Mouse (Mus musculus) cerebral cortex, adult 2 months (tissue): ENCODE measurements around the gene Ankrd36.

Experiments
- WGBS: fragments of 180-500 bp; shearing (Covaris S2); methylation state at CpG from one replicate; pipeline ENCODE4 v1.1.7; 2018; 5-methylcytosine and 5-hydroxymethylcytosine counted together

Gene Ankrd36

DNA sequence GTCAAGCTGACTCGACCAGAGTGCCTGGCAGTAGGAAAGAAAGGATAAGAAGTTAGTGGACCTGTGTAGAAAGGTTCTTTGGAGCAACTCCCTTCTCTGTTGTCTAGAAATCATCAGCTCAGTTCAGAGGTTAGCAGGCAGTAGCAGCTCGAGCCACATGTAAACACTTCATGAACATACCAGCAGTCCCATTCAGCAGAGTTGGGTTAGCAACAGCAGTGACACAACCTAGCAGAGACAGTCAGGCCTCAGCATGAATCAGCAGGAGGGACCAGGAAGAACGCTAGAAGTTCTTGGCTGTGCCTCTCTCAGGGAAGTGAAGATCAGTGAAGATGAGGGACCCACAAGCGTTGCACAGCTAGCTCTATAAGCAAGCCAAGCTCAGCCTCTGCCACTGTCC, 24.0 kb upstream of the Ankrd36 start:
- WGBS, result 76% methylated on average over 4 of the region's 4 CpGs

DNA sequence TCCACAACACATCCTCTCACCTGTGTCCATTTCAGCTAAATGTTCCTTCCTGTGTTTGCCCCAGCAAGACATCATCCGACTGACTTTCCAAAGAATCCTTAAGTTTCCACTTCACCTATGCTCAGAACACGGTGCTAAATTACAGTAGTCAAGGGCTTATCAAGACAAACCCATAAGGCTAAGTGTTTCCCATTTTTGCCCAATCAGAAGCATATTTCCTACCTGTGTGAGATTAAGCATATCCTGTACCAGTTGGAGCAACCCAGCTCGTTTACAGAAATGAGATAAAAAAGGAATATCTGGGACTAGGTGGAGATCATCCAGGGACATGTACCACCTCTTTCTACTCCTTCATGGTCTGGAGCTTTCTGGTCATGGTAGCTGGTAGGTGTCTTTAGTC, 22.8 kb upstream of the Ankrd36 start:
- 88% methylated on average over 3 of the region's 3 CpGs for WGBS

DNA sequence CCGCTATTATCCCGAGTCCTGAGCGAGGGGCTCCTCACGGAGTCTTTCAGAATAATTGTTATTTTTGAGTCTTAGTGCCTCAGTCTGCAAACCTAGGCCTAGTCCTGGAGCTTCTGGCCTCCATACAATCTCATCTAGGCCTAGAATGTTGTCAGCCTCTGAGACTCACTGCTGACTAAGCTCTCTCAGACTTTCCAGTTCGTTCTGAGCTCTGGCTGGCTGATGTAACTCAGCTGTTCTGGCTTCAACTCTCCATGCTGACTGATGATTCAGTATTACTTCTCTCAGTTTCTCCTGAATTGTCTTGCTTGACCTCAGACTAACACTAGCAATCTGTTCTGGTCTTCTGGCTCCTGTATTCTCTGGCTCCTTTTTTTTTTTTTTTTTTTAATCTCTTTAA, 18.1 kb upstream of the Ankrd36 start:
- WGBS, result 85% methylated on average over 5 of the region's 5 CpGs

DNA sequence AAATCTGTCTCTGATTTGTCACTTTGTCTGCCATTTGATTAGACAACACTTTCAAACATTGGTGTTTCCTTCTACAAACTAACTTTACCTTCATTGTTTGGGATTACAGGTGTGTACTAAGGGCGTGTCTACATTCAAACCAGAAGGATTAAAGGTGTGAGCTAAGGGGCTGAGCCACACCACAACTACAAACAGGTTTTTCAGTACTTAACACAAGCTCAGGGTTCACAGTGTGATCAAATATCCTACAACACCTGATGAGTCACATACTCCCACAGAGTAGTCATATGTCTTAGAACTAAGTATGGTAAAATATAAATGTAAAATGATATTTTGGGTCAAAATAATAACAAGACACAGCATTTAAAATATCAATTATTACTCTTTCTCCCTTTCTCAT, 17.6 kb upstream of the Ankrd36 start:
- 68% methylated on average over 1 of the region's 1 CpGs for WGBS

DNA sequence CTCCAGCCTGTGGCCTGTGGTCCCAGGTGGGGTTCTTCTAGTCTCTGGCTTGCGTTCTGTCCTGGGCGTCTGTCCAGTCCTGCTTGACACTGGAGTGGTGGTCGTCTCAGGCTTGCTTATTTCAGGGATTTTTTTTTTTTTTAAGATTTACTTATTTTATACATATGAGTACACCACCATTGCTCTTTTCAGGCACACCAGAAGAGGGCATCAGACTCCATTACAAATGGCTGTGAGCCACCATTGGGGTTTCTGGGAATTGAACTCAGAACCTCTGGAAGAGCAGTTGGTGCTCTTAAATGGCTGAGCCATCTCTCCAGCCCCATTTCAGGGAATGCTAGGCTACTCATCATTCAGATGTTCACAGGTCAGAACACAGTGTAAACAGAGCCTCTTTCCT, 9.2 kb upstream of the Ankrd36 start:
- 75% methylated on average over 3 of the region's 3 CpGs for WGBS

DNA sequence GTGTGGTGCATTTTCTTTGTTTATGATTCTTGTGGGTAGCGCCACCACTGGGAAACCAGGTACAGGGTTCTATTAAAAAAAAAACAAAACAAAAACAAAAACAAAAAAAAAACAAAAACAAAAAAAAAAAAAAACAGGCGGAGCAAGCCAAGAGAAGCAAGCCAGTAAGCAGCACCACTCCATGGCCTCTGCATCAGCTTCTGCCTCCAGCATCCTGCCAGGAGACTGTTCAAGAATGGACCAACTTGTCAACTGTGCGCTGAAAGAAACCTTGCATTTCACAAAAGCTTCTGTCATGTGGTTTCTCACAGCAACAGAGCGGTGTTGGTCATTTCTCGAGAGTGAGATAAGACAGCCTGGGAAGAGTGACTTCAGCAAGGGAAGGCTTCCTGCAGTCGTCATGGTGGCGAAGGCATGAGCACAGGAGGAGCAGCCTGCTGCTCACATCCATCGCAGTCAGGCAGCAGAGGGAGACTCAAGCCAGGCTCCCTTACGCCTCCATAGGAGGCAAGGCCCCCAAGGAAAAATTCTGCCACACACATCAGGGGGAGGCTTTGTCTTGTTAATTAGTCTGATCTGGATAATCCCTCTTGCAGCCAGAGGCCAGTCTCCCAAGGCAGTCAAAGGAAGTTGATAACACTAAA, 6.7 kb upstream of the Ankrd36 start:
- WGBS, result 55% methylated on average over 9 of the region's 9 CpGs

DNA sequence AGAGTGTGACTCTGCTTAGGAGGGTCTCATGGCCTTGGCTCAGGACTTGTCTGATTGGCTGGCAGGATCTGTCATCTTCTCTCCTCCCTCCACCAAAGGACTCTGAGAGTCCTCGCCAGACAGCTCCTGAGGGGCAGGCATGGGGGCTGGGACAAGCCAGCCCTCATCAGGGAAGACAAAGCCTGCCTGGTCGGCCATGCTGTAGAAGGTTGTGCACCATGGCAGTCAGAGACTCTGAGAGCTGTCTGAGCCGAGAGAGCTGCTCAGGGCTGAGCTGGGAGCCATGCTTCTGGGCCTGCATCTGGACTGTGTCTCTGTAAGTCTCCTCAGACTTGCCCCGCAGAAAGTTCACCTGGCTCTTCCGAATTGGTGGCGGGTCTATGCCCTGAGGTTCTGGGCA, 5.6 kb upstream of the Ankrd36 start:
- WGBS, result 94% methylated on average over 6 of the region's 6 CpGs

DNA sequence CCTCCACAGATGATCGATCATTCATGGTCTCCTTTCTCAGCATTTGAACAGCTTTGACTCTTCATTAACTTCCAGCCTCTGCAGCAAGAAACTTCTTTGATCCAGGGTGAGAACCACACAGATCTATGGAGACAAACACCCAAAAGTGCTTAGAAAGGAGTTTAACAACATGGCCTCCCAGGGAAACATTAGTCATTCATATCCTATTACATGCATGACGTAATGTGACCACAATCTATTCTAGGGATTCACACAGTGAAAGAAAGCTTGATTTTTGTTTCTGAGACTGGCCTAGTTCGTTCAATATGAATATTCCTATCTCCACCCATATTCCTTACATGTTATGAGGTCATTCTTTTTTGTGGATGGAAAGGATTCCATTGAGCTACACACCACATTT, 3.9 kb upstream of the Ankrd36 start:
- 90% methylated on average over 3 of the region's 3 CpGs for WGBS

DNA sequence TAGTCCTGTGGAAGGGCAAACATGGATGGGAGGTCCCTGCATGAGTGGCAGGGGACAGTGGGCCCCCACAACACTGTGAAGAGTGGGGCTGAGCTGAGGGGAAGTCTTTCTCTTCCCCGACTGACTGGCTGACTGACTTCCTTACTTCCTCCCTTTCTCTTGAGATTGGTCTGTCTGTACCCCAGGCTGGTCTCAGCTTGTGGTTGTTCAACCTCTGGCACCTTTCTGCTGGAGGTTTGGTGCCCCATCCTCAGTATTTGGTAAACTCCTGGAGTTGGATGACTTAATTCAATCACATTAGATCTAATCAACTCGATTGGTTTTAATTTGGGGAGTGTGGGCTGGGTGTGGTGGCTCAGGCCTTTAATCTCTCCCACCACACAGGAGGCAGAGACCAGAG, 3.0 kb upstream of the Ankrd36 start:
- WGBS, result 76% methylated on average over 2 of the region's 2 CpGs

DNA sequence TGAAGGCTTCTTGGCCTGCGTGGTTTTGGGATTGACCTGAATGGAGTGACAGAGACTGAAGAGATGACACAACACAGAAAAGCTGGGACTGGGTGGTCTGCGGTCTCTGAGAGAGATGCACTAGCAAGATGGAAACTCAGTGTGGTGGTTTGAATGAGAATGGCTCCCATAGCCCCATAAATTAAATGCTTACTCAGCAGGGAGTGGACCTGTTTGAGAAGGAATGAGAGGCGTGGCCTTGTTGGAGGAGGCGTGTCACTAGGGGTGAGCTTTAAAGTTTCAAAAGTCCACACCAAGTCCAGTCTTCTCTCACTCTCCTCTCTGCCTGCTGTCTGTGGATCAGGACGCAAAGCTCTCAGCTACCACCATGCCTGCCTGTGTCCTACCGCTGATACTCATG, 1.8 kb upstream of the Ankrd36 start:
- 97% methylated on average over 6 of the region's 6 CpGs for WGBS

DNA sequence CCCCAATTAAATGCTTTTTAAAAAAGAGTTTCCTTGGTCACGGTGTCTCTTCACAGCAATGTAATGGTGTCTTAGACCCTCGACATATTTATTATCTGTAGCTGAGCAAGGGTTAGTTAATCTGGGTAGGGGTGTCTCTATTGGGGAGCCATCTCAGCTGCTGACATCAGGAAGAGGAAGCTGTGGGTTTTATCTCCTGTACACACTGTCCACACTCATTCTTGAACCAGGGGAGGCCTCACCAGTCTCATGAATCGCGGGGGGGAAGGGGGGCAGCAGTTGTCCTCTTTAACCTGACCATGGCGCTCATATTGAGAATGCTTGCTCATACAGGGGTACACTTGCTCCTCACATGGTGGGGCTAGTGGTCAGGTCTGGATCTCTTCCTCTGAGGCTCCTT, 1.4 kb upstream of the Ankrd36 start:
- 96% methylated on average over 5 of the region's 5 CpGs for WGBS

DNA sequence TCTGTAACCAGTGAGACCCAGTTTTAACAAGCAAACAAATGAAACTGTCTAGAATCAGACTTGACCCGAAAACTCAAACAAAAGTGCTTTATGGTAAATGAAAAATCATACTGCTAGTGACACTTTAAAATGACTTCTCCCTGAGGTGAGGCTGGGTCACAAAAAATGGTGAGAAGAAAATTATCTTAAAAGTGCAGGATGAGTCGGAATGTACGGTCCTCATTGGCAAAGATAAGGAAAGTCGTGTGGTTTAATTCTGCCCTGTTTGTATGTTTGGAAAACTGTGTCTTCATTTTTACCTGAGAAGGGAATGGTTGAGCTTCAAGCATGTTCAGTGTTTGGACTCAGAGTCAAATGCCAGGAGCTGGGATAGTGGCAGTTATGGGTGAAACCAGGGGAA, 2.4 kb downstream of the Ankrd36 start:
- 94% methylated on average over 4 of the region's 4 CpGs for WGBS

DNA sequence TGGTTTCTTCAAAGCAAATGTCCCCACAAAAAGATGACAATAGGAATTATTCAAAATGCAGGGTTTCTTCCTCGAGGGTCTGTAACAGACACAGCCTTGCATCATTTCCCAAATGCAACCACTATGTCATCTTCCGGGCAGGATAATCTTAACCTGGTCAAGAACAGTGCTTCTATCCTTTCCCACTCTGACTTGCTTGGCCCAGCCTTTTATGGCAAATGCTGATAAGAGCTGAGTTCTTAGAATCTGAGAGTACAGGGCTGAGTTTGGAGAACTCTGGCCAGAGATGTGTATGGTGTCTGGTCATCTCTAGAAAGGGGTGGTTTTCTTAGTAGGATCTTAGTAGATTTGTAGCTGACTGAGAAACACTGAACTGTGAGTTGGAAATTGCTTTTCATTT, 4.3 kb downstream of the Ankrd36 start:
- 87% methylated on average over 2 of the region's 2 CpGs for WGBS

DNA sequence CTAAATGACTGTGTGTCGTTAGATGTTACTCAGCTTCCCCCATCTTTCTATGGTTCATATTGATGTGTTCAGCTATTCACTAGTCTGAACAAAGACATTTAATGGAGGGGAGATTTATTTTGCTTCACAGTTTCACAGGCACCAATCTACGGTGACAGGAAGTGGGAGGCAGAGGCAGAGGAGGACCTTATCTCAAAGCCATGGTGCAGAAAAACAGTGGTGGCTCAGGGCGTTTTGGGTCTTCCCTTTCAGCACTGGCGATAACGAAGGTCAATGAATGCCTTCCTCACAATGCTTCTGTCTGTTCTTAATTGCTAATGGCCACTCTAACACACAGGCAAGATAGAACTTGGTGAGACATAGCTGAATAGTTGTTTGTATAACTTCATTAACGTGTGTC, 5.6 kb downstream of the Ankrd36 start:
- WGBS, result 55% methylated on average over 6 of the region's 6 CpGs

DNA sequence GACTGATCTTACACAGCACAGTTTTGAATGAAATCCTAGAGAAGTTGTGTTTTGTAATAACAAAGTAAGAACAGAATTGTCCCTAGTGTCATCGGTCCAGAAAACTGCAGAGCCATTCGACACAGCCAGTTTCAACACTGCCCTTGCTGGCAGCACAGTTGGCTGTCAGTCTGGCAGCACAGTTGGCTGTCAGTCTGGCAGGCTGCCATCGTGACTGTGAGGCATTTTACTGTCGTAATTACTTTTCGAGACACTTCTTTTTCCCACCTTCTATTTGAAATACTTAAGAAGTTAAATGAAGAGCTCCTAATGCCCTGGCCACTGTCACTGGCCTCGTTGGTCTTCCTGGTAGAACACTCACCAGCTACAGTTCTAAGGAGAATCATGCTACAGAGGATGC, 22.9 kb downstream of the Ankrd36 start:
- 21% methylated on average over 6 of the region's 6 CpGs for WGBS

DNA sequence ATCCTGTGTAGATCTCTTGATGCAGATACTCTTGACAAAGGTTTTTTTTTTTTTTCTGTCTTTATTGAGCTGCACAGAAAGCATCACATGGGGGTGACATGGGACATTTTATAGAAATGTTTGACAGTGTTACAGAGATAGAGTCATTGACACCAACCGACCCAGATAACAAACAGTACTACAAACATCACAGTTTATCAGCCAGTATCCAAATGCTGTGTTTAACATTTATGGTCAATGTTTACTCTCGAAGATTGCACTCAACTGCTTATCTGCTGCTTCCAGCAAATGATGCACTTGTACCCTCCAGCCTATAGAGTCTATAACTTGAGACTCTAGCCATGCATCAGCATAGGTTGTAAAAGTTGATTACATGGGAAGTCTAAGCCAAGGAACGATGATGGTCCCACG, 25.9 kb downstream of the Ankrd36 start:
- WGBS, result 94% methylated on average over 4 of the region's 4 CpGs

DNA sequence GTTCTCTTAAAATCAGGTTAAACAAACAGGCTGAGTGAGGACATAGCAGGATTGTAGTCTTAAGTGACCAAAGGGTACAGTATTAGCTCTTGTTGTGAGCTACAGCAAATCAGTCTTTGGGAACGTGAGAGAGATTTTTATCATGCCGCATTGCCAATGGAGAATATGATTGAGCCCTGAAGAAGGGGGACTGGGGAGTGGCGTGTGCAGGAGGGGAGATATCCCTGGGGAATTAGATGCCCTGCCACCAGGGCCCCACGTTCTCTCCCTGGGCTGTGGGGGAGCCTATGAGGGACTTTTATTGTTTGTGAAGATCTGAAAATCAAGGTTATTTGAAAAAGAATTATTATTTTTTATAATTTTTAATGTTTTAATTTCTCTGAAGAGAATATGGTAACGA, 26.3 kb downstream of the Ankrd36 start:
- WGBS, result 92% methylated on average over 5 of the region's 5 CpGs

DNA sequence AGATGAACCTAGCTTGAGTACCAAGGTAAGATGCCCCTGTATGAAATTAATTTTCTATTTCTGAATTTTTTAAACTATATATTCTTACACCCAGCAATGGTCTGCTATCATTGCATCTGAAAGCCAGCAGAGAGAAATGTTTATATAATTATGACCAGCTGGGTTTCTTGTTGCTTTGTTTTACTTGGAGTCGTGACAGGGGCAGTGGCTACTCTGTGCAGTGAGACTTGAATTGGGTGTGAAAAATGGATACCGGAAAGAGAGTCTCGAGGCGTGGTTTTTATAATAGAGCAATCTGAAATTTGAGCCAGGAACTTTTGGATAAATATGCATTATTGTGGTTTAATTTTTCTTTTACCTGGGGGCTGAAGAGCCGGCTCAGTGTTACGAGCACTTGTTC, 27.3 kb downstream of the Ankrd36 start:
- 81% methylated on average over 6 of the region's 6 CpGs for WGBS

DNA sequence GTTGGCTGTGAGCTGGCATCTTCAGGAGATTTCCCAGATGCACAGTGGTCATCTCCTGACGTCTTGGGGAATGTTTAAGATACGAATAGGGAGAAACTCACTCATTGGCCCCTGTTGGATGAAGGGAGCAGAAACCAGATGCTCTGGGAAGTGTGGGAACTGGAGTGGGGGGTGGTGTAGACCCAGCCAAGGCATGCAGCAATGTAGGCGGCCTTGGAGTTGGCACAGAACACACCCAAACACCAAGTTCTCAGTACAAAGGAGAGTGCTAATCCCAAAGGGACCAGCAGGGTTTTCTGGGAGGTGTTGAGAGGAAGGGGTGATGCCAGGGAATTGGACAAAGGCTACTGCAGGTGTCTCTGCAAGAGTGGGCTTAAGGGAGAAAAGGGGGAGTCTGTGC, 35.9 kb downstream of the Ankrd36 start:
- WGBS, result 61% methylated on average over 3 of the region's 3 CpGs

DNA sequence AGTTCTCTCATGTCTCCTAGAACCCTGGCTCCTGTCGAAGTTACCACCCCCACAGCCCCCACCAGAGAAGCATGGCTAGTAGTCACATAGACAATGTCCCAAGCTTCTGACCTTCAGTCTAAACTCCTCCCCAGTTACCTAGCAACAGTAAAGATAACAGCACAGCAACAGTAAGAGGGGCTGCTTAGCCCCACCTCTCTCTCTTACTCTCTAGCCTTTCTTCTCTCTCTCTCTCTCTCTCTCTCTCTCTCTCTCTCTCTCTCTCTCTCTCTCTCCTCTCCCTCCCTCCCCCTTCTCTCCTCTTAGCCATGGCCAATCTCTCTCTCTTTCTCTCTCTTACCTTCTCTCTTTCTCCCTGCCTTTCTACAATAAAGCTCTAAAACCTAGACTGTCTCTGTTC, 42.4 kb downstream of the Ankrd36 start:
- 80% methylated on average over 1 of the region's 1 CpGs for WGBS

DNA sequence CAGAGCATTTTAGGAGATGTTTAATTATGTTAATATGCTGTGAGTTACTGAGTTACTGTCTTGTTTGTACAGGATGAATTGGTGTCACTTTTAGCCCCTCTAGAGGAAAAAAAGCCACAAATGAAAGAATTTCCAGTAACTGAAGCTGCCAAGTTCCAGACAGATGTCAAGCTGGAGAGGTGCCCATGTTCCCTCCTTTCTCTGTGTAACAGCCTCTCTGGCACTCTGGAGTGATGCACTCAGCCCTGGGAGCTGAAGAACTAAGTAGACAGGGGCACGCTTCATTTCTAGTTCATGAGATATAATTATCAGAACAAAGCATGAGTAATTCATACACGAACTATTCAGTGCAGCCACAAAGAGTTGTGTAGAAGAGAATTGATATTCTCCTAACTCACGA, 45.0 kb downstream of the Ankrd36 start:
- 59% methylated on average over 3 of the region's 3 CpGs for WGBS

DNA sequence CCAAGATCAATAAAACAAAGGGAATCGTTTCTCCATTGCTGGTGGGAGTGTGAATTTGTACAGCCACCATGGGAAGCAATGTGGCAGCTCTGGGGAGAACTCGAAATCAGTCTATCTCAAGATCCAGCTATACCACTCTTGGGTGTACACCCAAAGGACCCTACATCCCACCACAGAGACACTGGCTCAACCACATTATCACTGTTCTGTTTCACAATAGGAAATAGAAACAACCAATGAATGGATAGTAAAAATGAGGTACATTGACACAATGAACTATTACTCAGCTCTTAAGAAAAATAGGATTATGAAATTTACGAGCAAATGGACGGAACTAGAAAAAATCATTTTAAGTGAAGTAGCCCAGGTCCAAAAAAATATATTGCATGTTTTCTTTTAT, 55.6 kb downstream of the Ankrd36 start:
- WGBS, result 87% methylated on average over 4 of the region's 4 CpGs

DNA sequence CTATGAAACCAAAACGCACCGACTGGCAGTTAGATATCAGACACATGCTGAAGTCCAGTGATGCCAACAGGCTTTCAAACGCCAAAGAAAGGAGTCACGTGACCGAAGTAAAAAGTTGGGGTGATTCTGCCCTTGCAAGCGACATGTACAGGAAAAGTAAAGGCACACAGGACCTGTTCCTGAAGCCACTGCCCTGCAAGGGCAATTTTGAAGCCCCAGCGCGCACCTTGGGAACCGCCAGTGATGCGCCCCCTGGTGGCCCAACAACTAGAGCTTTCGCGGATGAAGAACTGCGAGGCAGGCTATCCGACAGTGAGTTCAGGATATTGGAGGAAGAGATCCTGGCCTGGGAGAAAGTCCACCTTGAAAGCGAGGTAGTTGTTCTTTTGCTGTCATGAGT, 59.5 kb downstream of the Ankrd36 start:
- 22% methylated on average over 15 of the region's 15 CpGs for WGBS

DNA sequence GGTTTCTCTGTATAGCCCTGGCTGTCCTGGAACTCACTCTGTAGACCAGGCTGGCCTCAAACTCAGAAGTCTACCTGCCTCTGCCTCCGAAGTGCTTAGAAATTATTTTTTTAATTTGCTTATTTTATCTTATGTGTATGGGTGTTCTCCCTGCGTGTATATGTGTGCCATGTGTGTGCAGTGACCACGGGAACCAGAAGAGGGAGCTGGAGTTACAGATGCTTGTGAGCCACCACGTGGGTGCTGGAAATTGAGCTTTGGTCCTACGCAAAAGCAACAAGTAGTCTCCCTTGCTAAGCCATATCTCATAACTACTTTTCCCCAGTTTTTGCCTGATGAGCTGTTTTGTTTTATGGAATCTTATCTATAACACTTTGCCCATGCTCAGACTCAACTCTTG, 73.6 kb downstream of the Ankrd36 start:
- WGBS, result 85% methylated on average over 5 of the region's 5 CpGs

DNA sequence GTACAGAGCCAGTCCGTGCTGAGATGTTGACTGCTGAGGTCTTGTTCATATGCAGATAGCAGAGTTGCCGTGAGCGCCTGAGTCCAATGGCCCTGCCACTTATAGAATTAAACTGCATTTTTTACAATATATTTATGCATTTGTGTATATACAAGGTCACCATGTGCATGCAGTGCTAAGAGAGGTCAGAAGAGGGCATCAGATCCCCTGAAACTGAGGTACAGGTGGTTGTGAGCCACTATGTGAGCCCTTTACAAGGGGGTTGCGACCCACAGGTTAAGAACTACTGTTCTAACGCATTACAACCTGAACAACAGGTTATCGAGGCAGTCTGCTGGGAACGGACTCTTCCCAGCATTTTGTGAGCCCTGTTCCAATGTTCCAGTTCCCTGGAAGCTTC, 80.8 kb downstream of the Ankrd36 start:
- 77% methylated on average over 7 of the region's 7 CpGs for WGBS
